Mouse (Mus musculus) heart, adult 2 months (tissue): ENCODE results near the gene Acta1.

Experiments used
- CTCF ChIP-seq: fragments of 200-600 bp; IDR thresholded peaks from 2 replicates; pipeline ENCODE4 v1.8.1; 2022; ENCODE audit warnings: antibody characterized with exemption, mild to moderate bottlenecking, moderate library complexity
- EP300 ChIP-seq: fragments of 200-500 bp; IDR thresholded peaks from 2 replicates; pipeline ENCODE4 v1.6.1; 2011; ENCODE audit warnings: low read depth, low read length, control low read depth; ENCODE audit not compliant: insufficient read depth
- POLR2A ChIP-seq: fragments of 200-500 bp; IDR thresholded peaks from 2 replicates; pipeline ENCODE4 v1.6.1; 2011; ENCODE audit warnings: mild to moderate bottlenecking, low read depth, low read length, control low read depth; ENCODE audit not compliant: insufficient read depth

- TF ChIP-seq CTCF (no peak), POLR2A (no peak), EP300 (no peak)
Observed at GRCm38 (mm10) chr8:123845114-123845513, 49.4 kb downstream of the Acta1 start.
